Mouse (Mus musculus) olfactory bulb, adult 2 months (tissue): ENCODE data around the gene Tmco5.

Experiments
- CTCF ChIP-seq: fragments of 200-500 bp; IDR thresholded peaks from 2 replicates; pipeline ENCODE4 v1.5.1; 2012; ENCODE audit warnings: low read depth, mild to moderate bottlenecking, low read length, moderate library complexity; ENCODE audit not compliant: insufficient read depth
- POLR2A ChIP-seq: fragments of 200-500 bp; IDR thresholded peaks from 2 replicates; pipeline ENCODE4 v1.6.1; 2012; ENCODE audit warnings: mild to moderate bottlenecking, low read depth, low read length, moderate library complexity; ENCODE audit not compliant: insufficient read depth

DNA sequence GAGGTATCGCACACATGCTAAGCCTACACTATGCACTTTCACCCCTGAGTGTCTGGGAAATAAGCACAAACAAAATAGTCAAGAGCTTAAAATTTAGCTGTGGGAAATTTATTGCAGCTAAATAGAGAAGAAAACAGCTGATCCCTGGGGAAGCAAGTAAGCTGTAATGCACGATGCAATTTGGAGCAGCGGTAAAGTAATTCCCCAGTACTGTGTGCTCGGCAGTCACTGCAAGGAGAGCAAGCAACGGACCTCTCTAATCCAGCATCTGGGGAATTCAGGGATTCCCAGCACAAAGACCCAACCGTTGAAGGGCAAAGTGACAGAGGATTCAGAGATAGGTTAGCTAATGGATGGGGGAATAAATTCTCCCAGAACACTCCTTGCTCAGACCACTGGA lies 19.8 kb upstream of the Tmco5 start:
- TF ChIP-seq CTCF (no peak), POLR2A (no peak)
